Mouse (Mus musculus) erythroid progenitor cell, adult 5-6 weeks (primary cell): ENCODE results near the gene Gm33543. TPM values are rescaled to one million over a fixed set of nuclear protein-coding genes. Genes with fewer than 3 reads are reported as not detected.

Source experiments
- ATAC-seq: replicated peaks from 2 replicates; pipeline ENCODE4 v1.8.0; 2016; ENCODE audit warnings: moderate number of reproducible peaks, mild to moderate bottlenecking, moderate TSS enrichment, inconsistent platforms; ENCODE audit not compliant: poor library complexity, low FRiP score, severe bottlenecking
- total RNA-seq, 2 experiments: library from RNA; stranded (forward) in 1 of 2; stranded (reverse) in 1 of 2; fragments of 150-400 nt in 1 of 2; fragments of 186-747, 209-891 nt in 1 of 2; gene quantifications; 2 replicates each; pipeline versions ENCODE4 v1.2.3 to v1.2.4; 2015 to 2017; ENCODE audit warnings: low replicate concordance in 2 of 2

Gene Gm33543
- total RNA-seq, 2 experiments from 2014 or later: not detected

- no peak for ATAC-seq
Observed at GRCm38 (mm10) chr10:95839036-95839435, 3.7 kb downstream of the Gm33543 start.

GRCm38 (mm10) chr10:95836530-95837264, 6.0 kb downstream of the Gm33543 start:
- no peak for ATAC-seq

- no peak for ATAC-seq
Observed at GRCm38 (mm10) chr10:95830891-95831290, 11.8 kb downstream of the Gm33543 start.

GRCm38 (mm10) chr10:95829471-95829870, 13.3 kb downstream of the Gm33543 start:
- ATAC-seq: no peak

GRCm38 (mm10) chr10:95828374-95828773, 14.4 kb downstream of the Gm33543 start:
- no peak for ATAC-seq

GRCm38 (mm10) chr10:95825651-95826050, 17.1 kb downstream of the Gm33543 start:
- ATAC-seq: no peak

GRCm38 (mm10) chr10:95818506-95818905, 24.2 kb downstream of the Gm33543 start:
- ATAC-seq: no peak

GRCm38 (mm10) chr10:95817419-95818161, 25.1 kb downstream of the Gm33543 start:
- no peak for ATAC-seq

- ATAC-seq: no peak
Observed at GRCm38 (mm10) chr10:95814351-95814750, 28.4 kb downstream of the Gm33543 start.

GRCm38 (mm10) chr10:95811869-95812268, 30.9 kb downstream of the Gm33543 start:
- ATAC-seq: no peak

GRCm38 (mm10) chr10:95801443-95801811, 41.3 kb downstream of the Gm33543 start:
- ATAC-seq: no peak

GRCm38 (mm10) chr10:95800693-95801442, 41.9 kb downstream of the Gm33543 start:
- no peak for ATAC-seq

- ATAC-seq: no peak
Observed at GRCm38 (mm10) chr10:95797645-95798395, 44.9 kb downstream of the Gm33543 start.

GRCm38 (mm10) chr10:95795500-95795899, 47.2 kb downstream of the Gm33543 start:
- ATAC-seq: no peak

- ATAC-seq: no peak
Observed at GRCm38 (mm10) chr10:95794706-95795105, 48.0 kb downstream of the Gm33543 start.

- ATAC-seq: no peak
Observed at GRCm38 (mm10) chr10:95791427-95791804, 51.3 kb downstream of the Gm33543 start.

- ATAC-seq: no peak
Observed at GRCm38 (mm10) chr10:95790771-95791426, 51.8 kb downstream of the Gm33543 start.

- no peak for ATAC-seq
Observed at GRCm38 (mm10) chr10:95787176-95787575, 55.6 kb downstream of the Gm33543 start.

- no peak for ATAC-seq
Observed at GRCm38 (mm10) chr10:95784837-95785236, 57.9 kb downstream of the Gm33543 start.
